Mouse (Mus musculus): ENCODE measurements around the gene St3gal2. TPM values are rescaled to one million over a fixed set of nuclear protein-coding genes. Genes with fewer than 3 reads are reported as not detected.
A peak's percentile ranks its signal among the peaks of the same experiment; 100 is the strongest.
"Not testable (repeated sequence)": the region's sequence is repeated elsewhere in the genome, so short reads cannot be mapped to it uniquely, and the experiment has no call there.

Gene St3gal2
- total RNA-seq, 2 experiments from 2014 or later: 94.9 to 95.6 TPM

GRCm38 (mm10) chr8:110911576-110912570 is 7.8 kb upstream of the St3gal2 start:
- DNase-seq: no peak

GRCm38 (mm10) chr8:110917415-110917814 is 2.3 kb upstream of the St3gal2 start:
- DNase-seq: no peak

DNA sequence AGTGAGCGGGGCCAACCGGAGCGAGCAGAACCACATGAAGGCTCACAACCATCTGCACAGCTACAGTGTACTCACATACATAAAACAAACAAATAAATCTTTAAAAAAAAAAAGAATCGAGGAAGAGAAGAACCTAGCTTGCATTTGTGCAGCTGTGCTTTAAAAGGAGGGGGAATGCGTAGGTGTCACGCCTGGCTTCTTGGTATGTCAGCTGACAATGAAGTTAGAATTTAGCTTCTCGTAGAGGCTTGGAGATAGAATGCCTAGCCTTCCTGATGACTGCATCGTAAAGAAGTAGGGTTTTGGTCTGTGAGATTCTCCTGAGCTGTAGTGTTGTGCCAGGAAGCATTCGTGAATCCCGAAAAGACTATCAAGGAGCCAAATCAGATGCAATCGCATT is 1.7 kb upstream of the St3gal2 start:
- no peak for DNase-seq

DNA sequence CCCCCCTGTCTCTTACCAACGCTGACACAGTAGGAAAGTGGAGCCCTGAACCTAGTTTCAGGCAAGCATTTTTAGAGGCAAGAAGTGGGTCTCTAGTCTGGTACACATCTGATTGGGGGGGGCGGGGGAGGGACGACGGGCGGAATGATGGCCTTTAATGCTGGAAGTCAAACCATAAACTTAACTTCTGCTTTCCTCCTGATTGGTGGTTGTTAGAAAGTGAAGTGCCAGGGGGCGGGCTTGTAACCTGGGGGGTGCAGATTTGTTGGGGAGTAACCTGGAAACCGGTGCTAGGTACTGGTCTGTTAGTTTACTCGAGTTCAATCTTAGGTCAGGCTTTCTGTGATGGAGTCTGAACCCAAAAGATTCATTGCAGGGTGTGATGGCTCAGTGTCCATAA is 1.3 kb upstream of the St3gal2 start:
- no peak for DNase-seq

- no peak for DNase-seq
Observed at GRCm38 (mm10) chr8:110920032-110920772, 480 bp downstream of the St3gal2 start.

DNA sequence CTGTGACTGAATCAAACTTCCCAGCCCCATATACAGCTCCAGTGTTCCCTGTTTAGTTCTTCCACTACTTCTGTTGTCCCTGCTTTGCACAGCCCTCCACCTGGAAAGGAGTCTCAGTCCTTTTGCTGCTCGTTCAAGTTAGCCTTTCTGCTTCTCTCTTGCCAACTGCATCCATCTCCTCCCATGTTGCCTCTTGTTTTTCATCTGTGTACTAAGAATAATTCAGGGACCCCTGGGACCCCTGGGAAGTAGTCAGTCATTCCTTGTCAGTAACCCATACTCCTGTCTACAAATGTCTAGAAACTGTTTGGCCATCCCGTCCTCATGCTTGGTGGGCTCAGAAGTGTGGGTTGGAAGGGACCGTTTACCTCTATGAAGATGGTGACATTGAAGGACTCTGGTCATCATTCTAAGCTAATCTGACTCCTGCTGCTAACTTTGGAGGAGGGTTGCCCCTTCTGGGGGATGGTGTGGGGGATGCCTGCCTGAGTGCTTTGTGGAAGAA is 1.1 kb downstream of the St3gal2 start:
- DNase-seq: no peak

GRCm38 (mm10) chr8:110921492-110922230 is 1.9 kb downstream of the St3gal2 start:
- DNase-seq: no peak

GRCm38 (mm10) chr8:110925691-110926140 is 6.0 kb downstream of the St3gal2 start:
- no peak for DNase-seq

- no peak for DNase-seq
Observed at GRCm38 (mm10) chr8:110926690-110927089, 7.0 kb downstream of the St3gal2 start.

- no peak for DNase-seq
Observed at GRCm38 (mm10) chr8:110928435-110928834, 8.7 kb downstream of the St3gal2 start.

DNA sequence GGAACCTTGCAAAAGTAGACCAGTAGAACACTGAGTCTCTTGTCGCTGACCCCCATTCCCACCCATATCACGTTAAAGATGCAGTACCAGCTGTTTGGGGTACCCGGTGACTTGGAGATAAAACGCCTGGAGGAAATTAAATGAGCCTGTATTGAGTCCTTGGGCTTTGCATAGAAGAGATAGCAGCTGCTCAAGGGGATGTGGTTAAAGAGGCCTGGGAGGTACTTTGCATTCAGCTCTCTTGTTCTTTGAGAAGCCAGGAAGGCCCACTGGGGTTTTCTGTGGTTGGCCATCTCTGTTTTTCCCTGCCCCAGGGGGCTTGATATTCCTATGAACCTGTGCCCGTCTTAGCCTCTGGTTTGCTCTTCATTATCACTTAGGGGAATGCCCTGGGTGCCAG is 9.3 kb downstream of the St3gal2 start:
- no peak for DNase-seq

- not testable (repeated sequence) for DNase-seq
Observed at GRCm38 (mm10) chr8:110929672-110930071, 9.9 kb downstream of the St3gal2 start.

DNA sequence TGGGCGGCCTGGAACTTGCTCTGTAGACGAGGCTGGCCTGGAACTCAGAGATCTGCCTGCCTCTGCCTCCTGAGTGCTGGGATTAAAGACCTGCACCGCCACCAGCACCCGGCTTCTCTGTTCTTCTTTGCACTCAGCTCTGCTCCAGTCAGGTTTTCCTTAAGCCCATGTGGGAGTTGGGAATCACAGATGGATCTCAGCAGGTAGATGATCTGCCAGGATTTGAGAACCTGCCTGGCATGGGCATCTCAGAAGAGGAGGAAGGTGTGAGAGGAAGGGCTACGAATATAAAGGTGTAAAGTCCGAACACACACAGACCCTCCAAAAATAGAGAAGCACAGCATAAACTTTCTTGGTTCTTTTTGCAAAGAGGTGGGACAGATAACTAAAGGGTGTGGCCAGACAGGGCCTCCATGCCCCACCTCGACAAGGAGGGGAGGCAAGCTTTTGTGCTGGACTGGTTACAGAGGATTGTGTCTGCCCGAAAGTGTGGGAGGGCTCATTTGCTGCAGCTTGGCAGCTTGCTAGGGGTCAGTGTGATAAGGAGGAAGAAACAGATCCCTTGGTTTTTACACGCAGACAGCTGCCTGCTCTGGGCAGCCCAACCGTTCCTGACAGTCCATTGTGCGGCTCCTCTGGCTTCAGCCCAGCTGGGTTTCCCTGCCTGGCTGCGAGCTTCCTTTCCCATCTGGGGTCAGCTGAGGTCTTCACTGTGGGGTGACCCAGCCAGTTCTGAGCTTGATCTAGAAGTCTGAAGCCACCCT is 11.6 kb downstream of the St3gal2 start:
- DNase-seq: peak in 1 of 2 experiments; percentile 26

GRCm38 (mm10) chr8:110932444-110932843 is 12.7 kb downstream of the St3gal2 start:
- no peak for DNase-seq

- DNase-seq: no peak
Observed at GRCm38 (mm10) chr8:110933272-110933671, 13.6 kb downstream of the St3gal2 start.

- DNase-seq: no peak
Observed at GRCm38 (mm10) chr8:110936217-110936616, 16.5 kb downstream of the St3gal2 start.

- peak in 1 of 2 experiments; percentile 48 for DNase-seq
Observed at GRCm38 (mm10) chr8:110938882-110939589, 19.3 kb downstream of the St3gal2 start.

- DNase-seq: no peak
Observed at GRCm38 (mm10) chr8:110940682-110941452, 21.1 kb downstream of the St3gal2 start.

GRCm38 (mm10) chr8:110941453-110941948 is 21.8 kb downstream of the St3gal2 start:
- DNase-seq: no peak
